Mouse (Mus musculus) lung, adult 2 months (tissue): ENCODE data around the gene Ralb.
A peak's percentile ranks its signal among the peaks of the same experiment; 100 is the strongest.

Experiments
- CTCF ChIP-seq: fragments of 200-500 bp; IDR thresholded peaks from 2 replicates; pipeline ENCODE4 v1.5.1; 2011; ENCODE audit warnings: mild to moderate bottlenecking, low read length, control low read depth; ENCODE audit not compliant: insufficient read depth
- POLR2A ChIP-seq: fragments of 200-500 bp; IDR thresholded peaks from 2 replicates; pipeline ENCODE4 v1.6.1; 2011; ENCODE audit warnings: low read depth, mild to moderate bottlenecking, control low read depth, low read length, borderline replicate concordance; ENCODE audit errors: extremely low read depth

GRCm38 (mm10) chr1:119482891-119483290, 21.7 kb downstream of the Ralb start:
- TF ChIP-seq POLR2A (no peak), CTCF (peak; percentile 55)
